Mouse (Mus musculus) spleen, adult 2 months (tissue): ENCODE results near the gene Prnp.

ENCODE experiments used
- CTCF ChIP-seq: fragments of 200-500 bp; IDR thresholded peaks from 2 replicates; pipeline ENCODE4 v1.5.1; 2011; ENCODE audit warnings: mild to moderate bottlenecking, inconsistent platforms; ENCODE audit not compliant: insufficient read depth, insufficient read length, insufficient replicate concordance; ENCODE audit errors: extremely low read depth
- POLR2A ChIP-seq: fragments of 200-500 bp; IDR thresholded peaks from 2 replicates; pipeline ENCODE4 v1.6.1; 2011; ENCODE audit warnings: low read depth, low read length, inconsistent platforms

DNA sequence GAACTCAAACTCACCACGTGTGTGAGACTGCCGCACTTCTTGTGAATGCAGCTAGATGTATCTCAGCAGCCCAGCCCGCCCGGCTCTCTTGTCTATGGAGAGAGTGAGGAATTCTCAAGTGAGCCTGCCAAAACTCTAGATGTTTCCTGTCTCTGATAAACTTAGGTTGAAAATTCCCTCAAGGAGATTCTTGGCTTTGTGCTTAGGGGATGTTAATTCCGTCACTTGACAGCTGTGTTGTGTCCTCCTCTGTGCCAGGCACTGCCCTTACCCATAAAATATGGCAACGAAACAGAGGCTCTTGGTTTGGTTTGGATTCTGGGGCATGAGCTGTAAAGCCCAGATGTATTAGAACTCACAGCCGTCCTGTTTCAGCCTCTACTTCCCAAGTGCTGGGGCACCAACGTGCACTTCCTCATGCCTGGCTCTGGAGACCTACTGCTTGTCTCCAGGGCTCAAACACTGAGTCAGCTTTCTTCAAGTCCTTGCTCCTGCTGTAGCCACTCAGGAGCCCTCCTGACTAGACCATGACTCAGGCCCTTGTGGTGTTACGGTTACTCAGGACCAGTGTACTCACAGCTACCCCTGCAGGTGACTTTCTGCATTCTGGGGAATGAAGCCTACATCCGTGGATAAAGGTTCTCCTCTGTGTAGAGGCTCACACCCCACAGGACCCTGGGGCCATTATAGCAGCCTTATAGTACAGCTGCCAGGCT, 25.8 kb downstream of the Prnp start:
- TF ChIP-seq POLR2A (no peak), CTCF (no peak)
